Mouse (Mus musculus): ENCODE results near the gene Ipo9.

GRCm38 (mm10) chr1:135346891-135347290, 83.4 kb downstream of the Ipo9 start:
- TF ChIP-seq TAL1 (IDR thresholded peaks at IDR 0.05; ENCODE audit: low read length) (no peak), GATA1 (IDR thresholded peaks at IDR 0.05; ENCODE audit: low read length) (no peak)

Data from erythroblast, embryonic 14.5 days (primary cell).